Mouse (Mus musculus): ENCODE data around the gene Gm49661.

The Gm49661 gene

GRCm38 (mm10) chr8:84928456-84929306, 40.6 kb downstream of the Gm49661 start:
- DNase-seq: peak; percentile 81

DNA sequence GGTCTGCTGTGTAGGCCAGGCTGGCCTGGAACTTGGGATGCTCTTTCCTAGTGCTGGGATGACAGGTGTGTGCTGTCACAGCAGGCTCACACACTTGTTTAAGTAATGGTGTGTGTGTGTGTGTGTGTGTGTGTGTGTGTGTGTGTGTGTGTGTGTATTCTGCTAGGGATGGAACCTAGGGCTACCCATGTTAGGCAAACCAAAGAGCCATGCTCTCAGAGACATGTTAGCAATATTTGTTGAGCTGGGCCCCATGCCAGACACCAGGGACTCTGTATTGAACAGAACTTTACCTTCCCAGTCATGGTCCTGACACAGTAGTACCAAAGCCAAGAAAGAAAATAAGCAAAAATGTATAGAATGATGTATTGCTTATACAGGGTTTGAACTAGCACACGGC, 41.7 kb downstream of the Gm49661 start:
- no peak for DNase-seq

GRCm38 (mm10) chr8:84925557-84925956, 43.7 kb downstream of the Gm49661 start:
- no peak for DNase-seq

GRCm38 (mm10) chr8:84921596-84921995, 47.6 kb downstream of the Gm49661 start:
- no peak for DNase-seq

GRCm38 (mm10) chr8:84918646-84919045, 50.6 kb downstream of the Gm49661 start:
- DNase-seq: no peak

- no peak for DNase-seq
These were observed 51.5 kb downstream of the Gm49661 start for GRCm38 (mm10) chr8:84917781-84918180.

Measured in cerebellum, adult 9-11 months (tissue).